Mouse (Mus musculus): ENCODE data around the gene Ly6g6e.

GRCm38 (mm10) chr17:35060071-35060470, 16.6 kb upstream of the Ly6g6e start:
- TF ChIP-seq POLR2A (IDR thresholded peaks at IDR 0.05; ENCODE audit: control insufficient read depth in 1 of 2, insufficient read depth in 1 of 2, low read depth in 1 of 2, low read length in 2 of 2, poor library complexity in 1 of 2) (no peak), JUND (IDR thresholded peaks at IDR 0.05; ENCODE audit: low read depth, low read length) (no peak), MYC (IDR thresholded peaks at IDR 0.05; ENCODE audit: low read depth, low read length) (no peak), RCOR1 (IDR thresholded peaks at IDR 0.05; ENCODE audit: low read depth, low read length) (no peak), KAT2A (conservative IDR thresholded peaks at IDR 0.05; ENCODE audit: low read depth, low read length) (no peak), CTCF (IDR thresholded peaks at IDR 0.05 in 2 of 3, conservative IDR thresholded peaks at IDR 0.05 in 1 of 3; ENCODE audit: control insufficient read depth in 1 of 3, insufficient read depth in 1 of 3, low read depth in 2 of 3, low read length in 3 of 3, poor library complexity in 1 of 3, severe bottlenecking in 1 of 3) (no peak), TAL1 (IDR thresholded peaks at IDR 0.05; ENCODE audit: low read length) (no peak), MXI1 (IDR thresholded peaks at IDR 0.05; ENCODE audit: low read depth, low read length) (no peak), MAFK (IDR thresholded peaks at IDR 0.05; ENCODE audit: borderline replicate concordance, low read depth, low read length) (no peak), GATA1 (IDR thresholded peaks at IDR 0.05; ENCODE audit: low read depth, low read length) (no peak), SMC3 (IDR thresholded peaks at IDR 0.05; ENCODE audit: low read depth, low read length) (no peak), NRF1 (IDR thresholded peaks at IDR 0.05; ENCODE audit: insufficient read depth, low read depth, low read length, poor library complexity, severe bottlenecking) (no peak), CHD2 (IDR thresholded peaks at IDR 0.05; ENCODE audit: low read length) (no peak), ELF1 (IDR thresholded peaks at IDR 0.05; ENCODE audit: low read depth, low read length) (no peak)
